In the genomic region with DNA sequence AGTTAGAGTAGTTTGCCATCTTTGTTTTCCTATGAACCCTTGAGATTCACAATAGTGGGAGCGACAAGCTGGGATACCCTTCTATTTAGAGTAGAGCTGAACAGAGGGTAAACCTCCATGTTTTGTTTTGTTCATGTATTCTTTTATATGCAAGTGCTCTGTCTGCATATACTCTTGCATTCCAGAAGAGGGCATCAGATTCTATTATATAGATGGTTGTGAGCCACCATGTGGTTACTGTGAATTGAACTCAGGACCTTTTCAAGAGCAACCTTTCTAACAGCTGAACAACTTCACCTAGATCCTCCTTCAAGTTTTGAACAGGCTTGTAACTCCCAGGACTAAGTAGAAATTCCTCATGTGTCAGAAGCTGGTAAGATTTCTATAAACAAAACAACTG, we compare ENCODE assay signal across 22 mouse cellular contexts. TPM values are rescaled to one million over a fixed set of nuclear protein-coding genes. Genes with fewer than 3 reads are reported as not detected.
A peak's percentile ranks its signal among the peaks of the same experiment; 100 is the strongest.
DNase-seq lines count a peak whose midpoint lies in the region; ATAC-seq and TF ChIP-seq lines count a peak whose summit lies in the region.
"Had no signal": no experiment of that assay in that cellular context is flagged by ENCODE, and none has a peak within 500 bp of the region (broad histone marks: within the 10 kb centered on the region; RNA-seq: fewer than 3 reads in every experiment).

No protein-coding gene starts in this region.

- H3K4me1 ChIP-seq in intestine, postnatal 0 days (replicated peaks; ENCODE audit: control insufficient read depth, insufficient read depth, low read length), result no peaks in the 10 kb centered on the region
- no peaks in the 10 kb centered on the region for H3K4me1 ChIP-seq in intestine, embryonic 15.5 days (replicated peaks)
- H3K4me1 ChIP-seq in midbrain, embryonic 14.5 days (ENCODE audit: control insufficient read depth, insufficient read depth, low read length), result no peaks in the 10 kb centered on the region
- no peaks in the 10 kb centered on the region for H3K4me1 ChIP-seq in midbrain, embryonic 16.5 days (ENCODE audit: control insufficient read depth, insufficient read depth, low read length)
- no peaks in the 10 kb centered on the region for H3K4me1 ChIP-seq in MEL (ENCODE audit: control insufficient read depth in 1 of 2, insufficient read depth in 2 of 2, low read length in 2 of 2)
- H3K4me1 ChIP-seq: hindbrain, embryonic 12.5 days; limb, embryonic 12.5 days had no signal

- H3K27ac ChIP-seq in intestine, postnatal 0 days (ENCODE audit: low read depth, low read length), result no peak overlapping the region
- no peak overlapping the region for H3K27ac ChIP-seq in intestine, embryonic 15.5 days
- no peak overlapping the region for H3K27ac ChIP-seq in midbrain, embryonic 14.5 days (replicated peaks; ENCODE audit: low read depth, low read length)
- no peak overlapping the region for H3K27ac ChIP-seq in midbrain, embryonic 16.5 days (ENCODE audit: low read length)
- H3K27ac ChIP-seq in MEL (ENCODE audit: control insufficient read depth, low read depth, low read length), result no peak overlapping the region
- H3K27ac ChIP-seq: hindbrain, embryonic 12.5 days; limb, embryonic 12.5 days had no signal

- H3K79me2 ChIP-seq in MEL (ENCODE audit: control insufficient read depth, insufficient read depth, low read length, poor library complexity), result no peaks in the 10 kb centered on the region

- H3K36me3 ChIP-seq in intestine, postnatal 0 days (ENCODE audit: control insufficient read depth, insufficient read depth), result peaks cover 29% of the 10 kb centered on the region
- peaks cover 10% of the 10 kb centered on the region; the same call in 1 of the 2 replicates for H3K36me3 ChIP-seq in intestine, embryonic 15.5 days
- H3K36me3 ChIP-seq in midbrain, embryonic 14.5 days (ENCODE audit: control insufficient read depth, insufficient read depth, low read length), result peaks cover 49% of the 10 kb centered on the region
- peaks cover 21% of the 10 kb centered on the region for H3K36me3 ChIP-seq in midbrain, embryonic 16.5 days (ENCODE audit: control insufficient read depth, insufficient read depth, low read length)
- H3K36me3 ChIP-seq in MEL (ENCODE audit: control insufficient read depth in 1 of 2, insufficient read depth in 2 of 2, low read length in 2 of 2), result peaks cover 0 to 11% of the 10 kb centered on the region in 2 experiments; a peak in 2 of 4 replicates

- peak; percentile 55 for TF ChIP-seq CTCF in intestine, postnatal 0 days (IDR thresholded peaks at IDR 0.05; ENCODE audit: low read depth)
- TF ChIP-seq CTCF in MEL (IDR thresholded peaks at IDR 0.05 in 2 of 3, conservative IDR thresholded peaks at IDR 0.05 in 1 of 3; ENCODE audit: control insufficient read depth in 1 of 3, insufficient read depth in 1 of 3, low read depth in 2 of 3, low read length in 3 of 3, poor library complexity in 1 of 3, severe bottlenecking in 1 of 3), result peak in 2 of 3 experiments; percentile 24 to 64; a peak in 4 of 6 replicates

- H3K4me2 ChIP-seq in intestine, postnatal 0 days (replicated peaks; ENCODE audit: low read depth), result no peak overlapping the region
- no peak overlapping the region for H3K4me2 ChIP-seq in intestine, embryonic 15.5 days (replicated peaks)
- H3K4me2 ChIP-seq in midbrain, embryonic 14.5 days (ENCODE audit: low read length), result no peak overlapping the region
- H3K4me2 ChIP-seq in midbrain, embryonic 16.5 days (ENCODE audit: low read length), result no peak overlapping the region
- H3K4me2 ChIP-seq: hindbrain, embryonic 12.5 days; limb, embryonic 12.5 days had no signal

- TF ChIP-seq POLR2A in MEL (IDR thresholded peaks at IDR 0.05; ENCODE audit: control insufficient read depth in 1 of 2, insufficient read depth in 1 of 2, low read depth in 1 of 2, low read length in 2 of 2, poor library complexity in 1 of 2), result no peak

- no peak overlapping the region for H3K4me3 ChIP-seq in intestine, postnatal 0 days (ENCODE audit: low read depth, low read length)
- H3K4me3 ChIP-seq in intestine, embryonic 15.5 days (replicated peaks), result no peak overlapping the region
- H3K4me3 ChIP-seq in midbrain, embryonic 14.5 days (replicated peaks; ENCODE audit: low read depth, low read length), result no peak overlapping the region
- H3K4me3 ChIP-seq in midbrain, embryonic 16.5 days (ENCODE audit: low read depth, low read length), result no peak overlapping the region
- H3K4me3 ChIP-seq in MEL (ENCODE audit: control insufficient read depth in 1 of 2, insufficient read depth in 1 of 2, low read depth in 2 of 2, low read length in 2 of 2), result no peak overlapping the region
- H3K4me3 ChIP-seq: hindbrain, embryonic 12.5 days; limb, embryonic 12.5 days; myocyte had no signal

- TF ChIP-seq EP300 in MEL (IDR thresholded peaks at IDR 0.05; ENCODE audit: low read depth in 1 of 2, low read length in 2 of 2), result no peak

- TF ChIP-seq RAD21 in MEL (IDR thresholded peaks at IDR 0.05; ENCODE audit: low read depth, low read length), result peak; percentile 37

- no peak for ATAC-seq in intestine, postnatal 0 days
- ATAC-seq in intestine, embryonic 15.5 days, result no peak
- no peak for ATAC-seq in midbrain, embryonic 14.5 days (ENCODE audit: low FRiP score, low TSS enrichment)
- ATAC-seq in midbrain, embryonic 16.5 days, result no peak

- DNase-seq in midbrain, embryonic 14.5 days, result peak; percentile 18
- peak; percentile 45 for DNase-seq in MEL (ENCODE audit: low read depth, low spot score)
- peak; percentile 5 for DNase-seq in naive thymus-derived CD4-positive, alpha-beta T cell, adult 2 months (ENCODE audit: low read depth)
- no peak for DNase-seq in gastrocnemius, postnatal 10 days
- no peak for DNase-seq in spleen, adult 12 weeks (ENCODE audit: low spot score)
- DNase-seq: adrenal gland, postnatal 14 days; cerebellum, adult 9-10 months; kidney, adult 18-20 months; kidney, postnatal 36 days; thymus, postnatal 4 days had no signal

- H3K9me3 ChIP-seq in intestine, postnatal 0 days (ENCODE audit: control insufficient read depth), result no peaks in the 10 kb centered on the region
- no peaks in the 10 kb centered on the region for H3K9me3 ChIP-seq in intestine, embryonic 15.5 days
- no peaks in the 10 kb centered on the region for H3K9me3 ChIP-seq in midbrain, embryonic 14.5 days (ENCODE audit: control insufficient read depth, low read length)
- no peaks in the 10 kb centered on the region for H3K9me3 ChIP-seq in midbrain, embryonic 16.5 days (replicated peaks; ENCODE audit: control insufficient read depth, low read length, poor library complexity, severe bottlenecking)
- no peaks in the 10 kb centered on the region for H3K9me3 ChIP-seq in MEL (replicated peaks; ENCODE audit: insufficient read depth, low read length)
- H3K9me3 ChIP-seq: G1E; hindbrain, embryonic 12.5 days; limb, embryonic 12.5 days had no signal

- no peaks in the 10 kb centered on the region for H3K27me3 ChIP-seq in intestine, postnatal 0 days (replicated peaks; ENCODE audit: control insufficient read depth, insufficient read depth, low read length)
- H3K27me3 ChIP-seq in intestine, embryonic 15.5 days (replicated peaks), result no peaks in the 10 kb centered on the region
- H3K27me3 ChIP-seq in midbrain, embryonic 14.5 days (ENCODE audit: control insufficient read depth, insufficient read depth, low read length), result no peaks in the 10 kb centered on the region
- no peaks in the 10 kb centered on the region for H3K27me3 ChIP-seq in midbrain, embryonic 16.5 days (ENCODE audit: control insufficient read depth, insufficient read depth, low read depth, low read length)
- no peaks in the 10 kb centered on the region for H3K27me3 ChIP-seq in MEL (ENCODE audit: control insufficient read depth in 1 of 2, insufficient read depth in 2 of 2, low read length in 2 of 2)
- H3K27me3 ChIP-seq: hindbrain, embryonic 12.5 days; limb, embryonic 12.5 days had no signal

- 89% methylated on average over 1 of the region's 1 CpGs for WGBS in intestine, postnatal 0 days
- WGBS in intestine, embryonic 15.5 days, result 94% methylated on average over 1 of the region's 1 CpGs
- WGBS in midbrain, embryonic 14.5 days, result 89% methylated on average over 1 of the region's 1 CpGs
- 84% methylated on average over 1 of the region's 1 CpGs for WGBS in midbrain, embryonic 16.5 days

- no peak overlapping the region for H3K9ac ChIP-seq in intestine, postnatal 0 days (ENCODE audit: low read depth, low read length)
- H3K9ac ChIP-seq in intestine, embryonic 15.5 days, result no peak overlapping the region
- no peak overlapping the region for H3K9ac ChIP-seq in midbrain, embryonic 14.5 days (replicated peaks; ENCODE audit: low read length)
- no peak overlapping the region for H3K9ac ChIP-seq in midbrain, embryonic 16.5 days (ENCODE audit: low read depth, low read length)
- no peak overlapping the region for H3K9ac ChIP-seq in MEL (ENCODE audit: control insufficient read depth, low read depth, low read length, poor library complexity, severe bottlenecking)
- H3K9ac ChIP-seq: hindbrain, embryonic 12.5 days; limb, embryonic 12.5 days had no signal

RNA-seq across cellular contexts. Expression of gene Strip1, which starts 27.5 kb away (rescaled TPM):
- polyA plus RNA-seq in intestine, postnatal 0 days (2015; fragmentation: Nextera tagmentation; extraction: Ambion mirVana), result 17.8 and 18.0 TPM in 2 replicates
- polyA plus RNA-seq in intestine, embryonic 15.5 days (2015; fragmentation: Nextera tagmentation; extraction: Ambion mirVana), result 37.3 and 39.0 TPM in 2 replicates
- polyA plus RNA-seq in midbrain, embryonic 14.5 days (2014; fragmentation: Nextera tagmentation; extraction: Ambion mirVana), result 154 and 189 TPM in 2 replicates
- polyA plus RNA-seq in midbrain, embryonic 16.5 days (2015; fragmentation: Nextera tagmentation; extraction: Ambion mirVana), result 154 and 160 TPM in 2 replicates
- total RNA-seq in MEL (2012; rRNA removed), result 19.8 and 20.2 TPM in 2 replicates
- polyA plus RNA-seq in MEL (2012; ENCODE audit: insufficient read depth in 1 of 2, insufficient read length in 2 of 2, low read depth in 1 of 2, low replicate concordance in 2 of 2, missing spikeins in 1 of 2), result 10 to 100 TPM in 1 of 2 experiments, not detected in 1; 32.9 TPM
- total RNA-seq in gastrocnemius, postnatal 10 days (2021), result 10 to 100 TPM; 21.4 to 24.1 TPM

RNA-seq across cellular contexts. Expression of gene Gm10961, which starts 27.9 kb away (rescaled TPM):
- polyA plus RNA-seq in intestine, postnatal 0 days (2015; fragmentation: Nextera tagmentation; extraction: Ambion mirVana), result not detected in 2 replicates
- polyA plus RNA-seq in intestine, embryonic 15.5 days (2015; fragmentation: Nextera tagmentation; extraction: Ambion mirVana), result not detected in 2 replicates
- not detected in 2 replicates for polyA plus RNA-seq in midbrain, embryonic 14.5 days (2014; fragmentation: Nextera tagmentation; extraction: Ambion mirVana)
- not detected in 2 replicates for polyA plus RNA-seq in midbrain, embryonic 16.5 days (2015; fragmentation: Nextera tagmentation; extraction: Ambion mirVana)
- total RNA-seq in MEL (2012; rRNA removed), result not detected in 2 replicates
- not detected for polyA plus RNA-seq in MEL (2012; ENCODE audit: insufficient read depth in 1 of 2, insufficient read length in 2 of 2, low read depth in 1 of 2, low replicate concordance in 2 of 2, missing spikeins in 1 of 2)
- not detected for total RNA-seq in gastrocnemius, postnatal 10 days (2021)
- total RNA-seq: adrenal gland, postnatal 14 days; G1E had no signal
- polyA plus RNA-seq: frontal cortex, adult 2 months; G1E; gonadal fat pad, adult 2 months; heart, embryonic 16.5 days; hindbrain, embryonic 12.5 days; limb, embryonic 12.5 days; lung, embryonic 16.5 days; myocyte; testis, adult 2 months had no signal

RNA-seq across cellular contexts. Expression of gene Ahcyl1, which starts 37.4 kb away (rescaled TPM):
- 37.8 and 39.0 TPM in 2 replicates for polyA plus RNA-seq in intestine, postnatal 0 days (2015; fragmentation: Nextera tagmentation; extraction: Ambion mirVana)
- 77.6 and 79.8 TPM in 2 replicates for polyA plus RNA-seq in intestine, embryonic 15.5 days (2015; fragmentation: Nextera tagmentation; extraction: Ambion mirVana)
- polyA plus RNA-seq in midbrain, embryonic 14.5 days (2014; fragmentation: Nextera tagmentation; extraction: Ambion mirVana), result 127 and 142 TPM in 2 replicates
- 112 and 114 TPM in 2 replicates for polyA plus RNA-seq in midbrain, embryonic 16.5 days (2015; fragmentation: Nextera tagmentation; extraction: Ambion mirVana)
- total RNA-seq in MEL (2012; rRNA removed), result 28.0 and 32.4 TPM in 2 replicates
- 100 to 1,000 TPM; 104 to 105 TPM for polyA plus RNA-seq in MEL (2012; ENCODE audit: insufficient read depth in 1 of 2, insufficient read length in 2 of 2, low read depth in 1 of 2, low replicate concordance in 2 of 2, missing spikeins in 1 of 2)
- 10 to 100 TPM; 47.4 to 53.9 TPM for total RNA-seq in gastrocnemius, postnatal 10 days (2021)

Comparison
In these comparisons a context has a peak if more than half of its experiments do, and no peak if none do; other contexts are left out.
1. DNase-seq: peak in midbrain, embryonic 14.5 days (single experiment), MEL (single experiment) and naive thymus-derived CD4-positive, alpha-beta T cell, adult 2 months (single experiment); none in gastrocnemius, postnatal 10 days (single experiment) and spleen, adult 12 weeks (single experiment).